Mouse (Mus musculus) ES-E14 (cell line): Measurements from ENCODE around the gene Fpgs.

ENCODE experiments used
- CHD2 ChIP-seq: IDR thresholded peaks from 2 replicates; pipeline ENCODE4 v1.6.1; 2014; ENCODE audit warnings: mild to moderate bottlenecking, low read depth, low read length, inconsistent platforms
- HCFC1 ChIP-seq: IDR thresholded peaks from 2 replicates; pipeline ENCODE4 v1.6.1; 2012; ENCODE audit warnings: low read length, inconsistent platforms, borderline replicate concordance; ENCODE audit not compliant: insufficient read depth
- ZC3H11A ChIP-seq: IDR thresholded peaks from 2 replicates; pipeline ENCODE4 v1.6.1; 2012; ENCODE audit warnings: low read depth, mild to moderate bottlenecking, inconsistent platforms, low read length, borderline replicate concordance
- ZNF384 ChIP-seq: IDR thresholded peaks from 2 replicates; pipeline ENCODE4 v1.6.1; 2012; ENCODE audit warnings: low read depth, low read length, inconsistent platforms

DNA sequence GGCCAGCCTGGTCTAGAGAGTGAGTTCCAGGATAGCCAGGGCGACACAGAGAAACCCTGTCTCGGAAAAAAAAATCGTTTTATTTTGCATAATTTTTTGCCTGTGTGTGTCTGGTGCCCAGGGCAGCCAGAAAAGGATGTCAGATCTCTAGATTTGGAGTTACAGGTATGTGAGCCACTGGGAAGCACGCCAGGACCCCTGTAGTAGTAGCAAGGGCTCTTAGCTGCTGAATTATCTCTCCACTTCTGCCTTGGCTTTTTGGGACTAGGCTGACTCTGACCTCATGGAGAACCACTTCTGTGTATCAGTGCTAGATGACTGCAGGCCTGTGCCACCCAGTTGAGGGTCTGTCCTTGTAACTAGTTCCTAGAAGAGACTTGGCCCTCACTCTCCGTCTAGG, 62.1 kb downstream of the Fpgs start:
- TF ChIP-seq ZNF384 (no peak), CHD2 (no peak), ZC3H11A (no peak), HCFC1 (no peak)
